Mouse (Mus musculus) erythroblast, adult 5-6 weeks (primary cell): ENCODE measurements around the gene Cd68. TPM values are rescaled to one million over a fixed set of nuclear protein-coding genes. Genes with fewer than 3 reads are reported as not detected.
"Not testable (repeated sequence)": the region's sequence is repeated elsewhere in the genome, so short reads cannot be mapped to it uniquely, and the experiment has no call there.

Experiments used
- ATAC-seq: replicated peaks from 2 replicates; pipeline ENCODE4 v1.8.0; 2016; ENCODE audit warnings: moderate number of reproducible peaks, mild to moderate bottlenecking, moderate TSS enrichment, inconsistent platforms; ENCODE audit not compliant: poor library complexity, low FRiP score, severe bottlenecking
- total RNA-seq, 2 experiments: library from RNA; stranded (forward) in 1 of 2; stranded (reverse) in 1 of 2; fragments of 150-400 nt in 1 of 2; fragments of 200-764, 138-1000 nt in 1 of 2; gene quantifications; 2 replicates each; pipeline versions ENCODE4 v1.2.3 to v1.2.4; 2015 to 2017; ENCODE audit warnings: low replicate concordance in 2 of 2

Gene Cd68
- total RNA-seq, 2 experiments from 2014 or later = 44.4 to 48.8 TPM

GRCm38 (mm10) chr11:69633128-69633866, 32.7 kb downstream of the Cd68 start:
- peak; percentile 36 for ATAC-seq

DNA sequence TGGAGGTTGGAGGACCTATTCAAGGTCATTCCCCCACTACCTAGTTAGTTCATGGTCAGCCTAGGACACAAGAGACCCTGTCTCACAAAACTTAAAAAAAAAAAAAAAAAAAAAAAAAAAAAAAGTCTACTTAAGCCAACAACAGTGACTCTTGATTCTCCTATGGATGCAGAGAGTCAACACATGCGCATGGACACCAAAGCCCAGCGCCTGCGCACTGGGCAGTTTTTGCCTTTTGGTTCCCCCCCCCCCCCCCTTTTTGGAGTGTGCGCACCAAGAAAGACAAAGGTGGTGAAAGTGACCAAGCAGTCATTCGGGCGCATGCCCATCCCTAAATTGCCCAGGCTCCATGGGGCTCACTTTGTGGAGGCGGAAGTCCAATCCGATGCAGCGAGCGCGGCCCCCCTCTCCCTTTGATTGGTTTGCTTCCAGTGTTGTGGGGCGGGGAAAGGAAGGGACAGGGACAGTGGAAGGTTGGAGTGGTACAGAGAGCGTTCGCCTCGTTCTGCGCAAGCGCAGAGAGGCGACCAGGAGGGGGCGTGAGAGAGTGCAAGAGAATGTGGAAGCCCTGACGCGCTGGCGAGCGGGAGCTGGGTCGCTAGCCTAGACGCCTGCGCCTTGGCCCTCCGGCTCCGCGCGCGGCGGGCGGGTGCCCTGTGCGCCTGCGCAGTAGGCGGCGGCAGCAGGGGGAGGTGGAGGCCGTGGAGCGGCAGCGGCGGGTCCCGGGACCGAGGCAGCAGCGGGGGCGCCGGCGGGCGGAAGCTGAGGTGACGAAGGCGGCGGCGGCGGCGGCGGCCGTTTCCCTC, 33.5 kb downstream of the Cd68 start, which contains the start of gene Fxr2:
Gene Fxr2 (plus strand): TSS at position 707 of the 806 bp plus-strand sequence.
- ATAC-seq = peak; percentile 87

DNA sequence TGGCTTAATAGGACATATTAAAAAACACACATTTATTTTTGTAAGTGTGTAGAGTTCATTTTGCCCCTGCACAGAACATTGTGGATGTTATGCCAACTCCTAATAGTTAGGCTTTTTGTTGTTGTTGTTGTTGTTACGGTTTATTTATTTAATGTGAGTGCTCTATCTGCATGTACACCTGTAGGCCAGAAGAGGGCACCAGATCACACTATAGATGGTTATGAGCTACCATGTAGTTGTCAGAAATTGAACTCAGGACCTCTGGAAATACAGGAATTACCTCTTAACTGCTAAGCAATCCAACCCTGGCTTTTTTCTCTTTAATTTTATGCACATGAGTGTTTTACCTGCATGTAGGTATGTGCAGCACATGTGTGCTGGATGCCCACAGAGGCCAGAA, 36.2 kb downstream of the Cd68 start:
- ATAC-seq = no peak

DNA sequence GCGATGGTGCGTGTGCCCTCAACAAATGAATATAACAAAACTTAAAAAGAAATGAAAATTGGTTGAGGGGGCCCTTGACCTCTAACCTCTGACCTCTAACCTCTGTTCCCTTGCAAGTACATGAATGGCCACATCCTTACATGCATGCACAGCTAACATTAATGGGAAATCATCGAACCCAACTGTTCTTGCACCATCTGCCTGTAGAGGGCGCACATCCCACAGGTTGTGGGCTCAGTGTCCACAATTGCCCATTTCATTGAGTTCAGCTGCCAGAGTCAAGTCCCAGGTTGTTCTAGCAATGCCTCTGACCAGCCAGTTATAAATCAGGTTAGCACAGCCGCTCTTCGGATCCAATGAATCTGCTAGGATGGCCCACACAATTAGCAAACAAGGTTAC, 37.7 kb downstream of the Cd68 start:
- ATAC-seq = peak; percentile 64

DNA sequence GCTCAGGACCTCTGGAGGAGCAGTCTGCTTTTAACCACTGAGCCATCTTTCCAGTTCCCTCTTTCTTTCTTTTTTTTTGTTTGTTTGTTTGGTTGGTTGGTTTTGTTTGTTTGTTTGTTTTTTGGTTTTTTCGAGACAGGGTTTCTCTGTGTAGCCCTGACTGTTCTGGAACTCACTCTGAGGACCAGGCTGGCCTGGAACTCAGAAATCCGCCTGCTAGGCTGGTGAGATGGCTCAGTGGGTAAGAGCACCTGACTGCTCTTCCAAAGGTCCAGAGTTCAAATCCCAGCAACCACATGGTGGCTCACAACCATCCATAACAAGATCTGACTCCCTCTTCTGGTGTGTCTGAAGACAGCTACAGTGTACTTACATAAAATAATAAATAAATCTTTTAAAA, 41.6 kb downstream of the Cd68 start:
- ATAC-seq = not testable (repeated sequence)

GRCm38 (mm10) chr11:69623006-69623405, 42.9 kb downstream of the Cd68 start:
- no peak for ATAC-seq

DNA sequence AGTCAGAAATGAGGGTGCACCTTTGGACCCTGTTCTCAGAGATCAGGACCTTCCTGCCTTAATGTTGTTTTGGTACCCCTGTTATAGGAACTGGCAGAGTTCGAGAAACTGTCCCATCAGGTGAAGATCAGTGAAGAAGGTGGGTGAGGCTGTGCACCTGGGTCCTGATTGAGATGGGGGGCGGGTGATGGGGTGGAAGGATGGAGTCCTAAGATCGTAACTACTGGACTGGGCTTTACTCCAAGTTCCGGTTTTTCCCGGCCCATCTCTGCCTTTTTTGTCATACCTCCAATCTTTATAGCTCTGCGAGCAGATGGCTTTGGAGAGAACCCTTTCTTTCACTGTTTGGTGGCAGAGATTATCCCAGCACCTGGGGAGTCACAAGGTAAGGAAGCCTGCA, 43.5 kb downstream of the Cd68 start:
- no peak for ATAC-seq

GRCm38 (mm10) chr11:69621571-69622268, 44.2 kb downstream of the Cd68 start, which contains the start of gene Sat2:
Gene Sat2 (plus strand): TSS chr11:69622024.
- ATAC-seq = no peak; the same call in 1 of the 2 replicates

GRCm38 (mm10) chr11:69620394-69621081, 45.4 kb downstream of the Cd68 start:
- peak; percentile 61 for ATAC-seq

- ATAC-seq = no peak
Observed at GRCm38 (mm10) chr11:69617805-69618204, 48.1 kb downstream of the Cd68 start, which contains the start of gene Shbg. Gene Shbg (minus strand): TSS chr11:69617905.

GRCm38 (mm10) chr11:69616781-69617180, 49.2 kb downstream of the Cd68 start:
- ATAC-seq = no peak

DNA sequence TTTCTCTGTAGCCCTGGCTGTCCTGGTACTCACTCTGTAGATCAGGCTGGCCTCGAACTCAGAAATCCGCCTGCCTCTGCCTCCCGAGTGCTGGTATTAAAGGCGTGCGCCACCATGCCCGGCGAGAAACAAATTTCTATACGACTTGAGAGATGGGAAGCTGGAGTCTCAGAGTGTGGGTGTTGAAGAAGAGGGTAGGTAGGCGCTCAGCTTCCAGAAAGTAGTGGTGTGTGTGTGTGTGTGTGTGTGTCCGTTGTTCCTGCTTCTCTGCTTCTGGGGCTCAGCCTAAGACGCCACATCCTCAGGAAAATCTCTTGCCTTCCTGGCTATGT, 51.7 kb downstream of the Cd68 start:
- ATAC-seq = not testable (repeated sequence)

Other genes starting within 250 kb of the Cd68 start
Only the 30 nearest of the 34 such genes appear.
- gene Dnah2, start 117.0 kb downstream of the Cd68 start, total RNA-seq (2015; ENCODE audit: low replicate concordance) = not detected in 2 replicates
- gene Dnah2, start 117.0 kb downstream of the Cd68 start, total RNA-seq (2017; ENCODE audit: low replicate concordance) = not detected in 2 replicates
- gene Efnb3, start 105.9 kb downstream of the Cd68 start, total RNA-seq (2015; ENCODE audit: low replicate concordance) = 1.2 TPM in 1 of 2 replicates, not detected in the other
- gene Efnb3, start 105.9 kb downstream of the Cd68 start, total RNA-seq (2017; ENCODE audit: low replicate concordance) = 1.3 and 2.2 TPM in 2 replicates
- gene Wrap53, start 85.9 kb downstream of the Cd68 start, total RNA-seq (2015; ENCODE audit: low replicate concordance) = 18.4 and 21.3 TPM in 2 replicates
- 7.7 and 8.9 TPM in 2 replicates for gene Wrap53, start 85.9 kb downstream of the Cd68 start, total RNA-seq (2017; ENCODE audit: low replicate concordance)
- gene Trp53, start 85.8 kb downstream of the Cd68 start, total RNA-seq (2015; ENCODE audit: low replicate concordance) = 44.6 and 56.8 TPM in 2 replicates
- gene Trp53, start 85.8 kb downstream of the Cd68 start, total RNA-seq (2017; ENCODE audit: low replicate concordance) = 25.1 and 28.0 TPM in 2 replicates
- 10.6 and 24.0 TPM in 2 replicates for gene Atp1b2, start 60.2 kb downstream of the Cd68 start, total RNA-seq (2015; ENCODE audit: low replicate concordance)
- gene Atp1b2, start 60.2 kb downstream of the Cd68 start, total RNA-seq (2017; ENCODE audit: low replicate concordance) = 1.2 and 4.0 TPM in 2 replicates
- not detected in 2 replicates for gene Shbg, start 48.2 kb downstream of the Cd68 start, total RNA-seq (2015; ENCODE audit: low replicate concordance)
- gene Shbg, start 48.2 kb downstream of the Cd68 start, total RNA-seq (2017; ENCODE audit: low replicate concordance) = 0.51 TPM in 1 of 2 replicates, not detected in the other
- not detected in 2 replicates for gene Sat2, start 44.1 kb downstream of the Cd68 start, total RNA-seq (2015; ENCODE audit: low replicate concordance)
- gene Sat2, start 44.1 kb downstream of the Cd68 start, total RNA-seq (2017; ENCODE audit: low replicate concordance) = 0.70 TPM in 1 of 2 replicates, not detected in the other
- gene Fxr2, start 33.2 kb downstream of the Cd68 start, total RNA-seq (2015; ENCODE audit: low replicate concordance) = 12.3 and 19.2 TPM in 2 replicates
- gene Fxr2, start 33.2 kb downstream of the Cd68 start, total RNA-seq (2017; ENCODE audit: low replicate concordance) = 14.4 and 26.6 TPM in 2 replicates
- gene Sox15, start 10.8 kb downstream of the Cd68 start, total RNA-seq (2015; ENCODE audit: low replicate concordance) = not detected in 2 replicates
- not detected in 2 replicates for gene Sox15, start 10.8 kb downstream of the Cd68 start, total RNA-seq (2017; ENCODE audit: low replicate concordance)
- gene Mpdu1, start 3.5 kb downstream of the Cd68 start, total RNA-seq (2015; ENCODE audit: low replicate concordance) = 2.9 and 15.6 TPM in 2 replicates
- gene Mpdu1, start 3.5 kb downstream of the Cd68 start, total RNA-seq (2017; ENCODE audit: low replicate concordance) = 6.4 and 19.6 TPM in 2 replicates
- 177 and 204 TPM in 2 replicates for gene Eif4a1, start 6.3 kb upstream of the Cd68 start, total RNA-seq (2015; ENCODE audit: low replicate concordance)
- 163 and 169 TPM in 2 replicates for gene Eif4a1, start 6.3 kb upstream of the Cd68 start, total RNA-seq (2017; ENCODE audit: low replicate concordance)
- gene Senp3, start 15.9 kb upstream of the Cd68 start, total RNA-seq (2015; ENCODE audit: low replicate concordance) = 46.4 and 52.3 TPM in 2 replicates
- 10.3 and 18.2 TPM in 2 replicates for gene Senp3, start 15.9 kb upstream of the Cd68 start, total RNA-seq (2017; ENCODE audit: low replicate concordance)
- 9.2 and 17.9 TPM in 2 replicates for gene Tnfsf13, start 19.6 kb upstream of the Cd68 start, total RNA-seq (2015; ENCODE audit: low replicate concordance)
- 0.28 and 7.8 TPM in 2 replicates for gene Tnfsf13, start 19.6 kb upstream of the Cd68 start, total RNA-seq (2017; ENCODE audit: low replicate concordance)
- 1.3 TPM in 1 of 2 replicates, not detected in the other for gene Tnfsf12, start 29.7 kb upstream of the Cd68 start, total RNA-seq (2015; ENCODE audit: low replicate concordance)
- 0.17 and 1.1 TPM in 2 replicates for gene Tnfsf12, start 29.7 kb upstream of the Cd68 start, total RNA-seq (2017; ENCODE audit: low replicate concordance)
- 0.38 and 4.8 TPM in 2 replicates for gene Tnfsfm13, start 29.9 kb upstream of the Cd68 start, total RNA-seq (2015; ENCODE audit: low replicate concordance)
- 2.8 and 5.2 TPM in 2 replicates for gene Tnfsfm13, start 29.9 kb upstream of the Cd68 start, total RNA-seq (2017; ENCODE audit: low replicate concordance)
- 56.5 and 58.3 TPM in 2 replicates for gene Polr2a, start 92.5 kb upstream of the Cd68 start, total RNA-seq (2015; ENCODE audit: low replicate concordance)
- gene Polr2a, start 92.5 kb upstream of the Cd68 start, total RNA-seq (2017; ENCODE audit: low replicate concordance) = 69.5 and 76.9 TPM in 2 replicates
- gene Slc35g3, start 95.8 kb upstream of the Cd68 start, total RNA-seq (2015; ENCODE audit: low replicate concordance) = not detected in 2 replicates
- not detected in 2 replicates for gene Slc35g3, start 95.8 kb upstream of the Cd68 start, total RNA-seq (2017; ENCODE audit: low replicate concordance)
- gene Zbtb4, start 99.8 kb upstream of the Cd68 start, total RNA-seq (2015; ENCODE audit: low replicate concordance) = 1.7 and 1.9 TPM in 2 replicates
- gene Zbtb4, start 99.8 kb upstream of the Cd68 start, total RNA-seq (2017; ENCODE audit: low replicate concordance) = 0.94 and 2.4 TPM in 2 replicates
- gene Chrnb1, start 129.8 kb upstream of the Cd68 start, total RNA-seq (2015; ENCODE audit: low replicate concordance) = 4.0 TPM in 1 of 2 replicates, not detected in the other
- gene Chrnb1, start 129.8 kb upstream of the Cd68 start, total RNA-seq (2017; ENCODE audit: low replicate concordance) = 0.26 TPM in 1 of 2 replicates, not detected in the other
- gene Fgf11, start 135.7 kb upstream of the Cd68 start, total RNA-seq (2015; ENCODE audit: low replicate concordance) = not detected in 2 replicates
- gene Fgf11, start 135.7 kb upstream of the Cd68 start, total RNA-seq (2017; ENCODE audit: low replicate concordance) = not detected in 2 replicates
- not detected in 2 replicates for gene Tmem102, start 139.5 kb upstream of the Cd68 start, total RNA-seq (2015; ENCODE audit: low replicate concordance)
- not detected in 2 replicates for gene Tmem102, start 139.5 kb upstream of the Cd68 start, total RNA-seq (2017; ENCODE audit: low replicate concordance)
- gene Gm39566, start 149.1 kb upstream of the Cd68 start, total RNA-seq (2015; ENCODE audit: low replicate concordance) = 0.42 TPM in 1 of 2 replicates, not detected in the other
- gene Gm39566, start 149.1 kb upstream of the Cd68 start, total RNA-seq (2017; ENCODE audit: low replicate concordance) = 0.14 TPM in 1 of 2 replicates, not detected in the other
- gene Spem2, start 152.3 kb upstream of the Cd68 start, total RNA-seq (2015; ENCODE audit: low replicate concordance) = not detected in 2 replicates
- not detected in 2 replicates for gene Spem2, start 152.3 kb upstream of the Cd68 start, total RNA-seq (2017; ENCODE audit: low replicate concordance)
- not detected in 2 replicates for gene Spem1, start 156.0 kb upstream of the Cd68 start, total RNA-seq (2015; ENCODE audit: low replicate concordance)
- not detected in 2 replicates for gene Spem1, start 156.0 kb upstream of the Cd68 start, total RNA-seq (2017; ENCODE audit: low replicate concordance)
- gene Nlgn2, start 171.6 kb upstream of the Cd68 start, total RNA-seq (2015; ENCODE audit: low replicate concordance) = 0.19 and 0.42 TPM in 2 replicates
- gene Nlgn2, start 171.6 kb upstream of the Cd68 start, total RNA-seq (2017; ENCODE audit: low replicate concordance) = 0.28 and 1.1 TPM in 2 replicates
- 142 and 218 TPM in 2 replicates for gene Tmem256, start 172.4 kb upstream of the Cd68 start, total RNA-seq (2015; ENCODE audit: low replicate concordance)
- gene Tmem256, start 172.4 kb upstream of the Cd68 start, total RNA-seq (2017; ENCODE audit: low replicate concordance) = 57.1 and 181 TPM in 2 replicates
- 12.5 and 17.6 TPM in 2 replicates for gene Plscr3, start 180.2 kb upstream of the Cd68 start, total RNA-seq (2015; ENCODE audit: low replicate concordance)
- gene Plscr3, start 180.2 kb upstream of the Cd68 start, total RNA-seq (2017; ENCODE audit: low replicate concordance) = 5.9 and 11.4 TPM in 2 replicates
- 15.5 and 19.6 TPM in 2 replicates for gene Tnk1, start 192.6 kb upstream of the Cd68 start, total RNA-seq (2015; ENCODE audit: low replicate concordance)
- gene Tnk1, start 192.6 kb upstream of the Cd68 start, total RNA-seq (2017; ENCODE audit: low replicate concordance) = 8.3 and 13.8 TPM in 2 replicates
- not detected in 2 replicates for gene Tmem95, start 211.9 kb upstream of the Cd68 start, total RNA-seq (2015; ENCODE audit: low replicate concordance)
- gene Tmem95, start 211.9 kb upstream of the Cd68 start, total RNA-seq (2017; ENCODE audit: low replicate concordance) = not detected in 2 replicates
- 1.3 and 2.1 TPM in 2 replicates for gene Kctd11, start 215.3 kb upstream of the Cd68 start, total RNA-seq (2015; ENCODE audit: low replicate concordance)
- gene Kctd11, start 215.3 kb upstream of the Cd68 start, total RNA-seq (2017; ENCODE audit: low replicate concordance) = 0.42 and 0.77 TPM in 2 replicates